Mouse (Mus musculus): ENCODE measurements around the gene Spaca4.

GRCm38 (mm10) chr7:45713396-45713795 is 12.2 kb downstream of the Spaca4 start:
- no peak for TF ChIP-seq POLR2A (IDR thresholded peaks at IDR 0.05; ENCODE audit: low read depth, low read length)
- TF ChIP-seq CTCF (IDR thresholded peaks at IDR 0.05; ENCODE audit: extremely low read depth, insufficient read depth, insufficient read length, insufficient replicate concordance) = no peak
